Mouse (Mus musculus) CH12.LX (cell line): ENCODE data around the gene Osgep. TPM values are rescaled to one million over a fixed set of nuclear protein-coding genes. Genes with fewer than 3 reads are reported as not detected.

Source experiments
- DNase-seq: peaks from one replicate; pipeline ENCODE4 v3.0.0-alpha.2; 2013; ENCODE audit errors: extremely low read depth
- H3K27ac ChIP-seq: 2 replicates; pipeline ENCODE4 v1.5.1; 2012; ENCODE audit warnings: low read depth, mild to moderate bottlenecking, control low read depth, moderate library complexity; ENCODE audit not compliant: insufficient read depth
- H3K27me3 ChIP-seq: replicated peaks from 2 replicates; pipeline ENCODE3; 2012; ENCODE audit warnings: inconsistent platforms
- H3K36me3 ChIP-seq, 2 experiments: replicated peaks in 1 of 2; 2 replicates each; pipeline versions ENCODE3 to v1.6.1; 2012; ENCODE audit warnings: inconsistent platforms in 1 of 2, low read length in 1 of 2, mild to moderate bottlenecking in 1 of 2, mixed read lengths in 1 of 2, moderate library complexity in 1 of 2; ENCODE audit not compliant: control insufficient read depth in 1 of 2, insufficient read depth in 1 of 2
- H3K4me1 ChIP-seq, 2 experiments: 2 replicates each; pipeline ENCODE4 v1.6.1; 2012; ENCODE audit warnings: inconsistent platforms in 1 of 2, moderate library complexity in 1 of 2; ENCODE audit not compliant: insufficient read depth in 2 of 2, control insufficient read depth in 1 of 2
- H3K4me2 ChIP-seq: 2 replicates; pipeline ENCODE4 v1.6.1; 2012; ENCODE audit warnings: low read depth, mild to moderate bottlenecking, control low read depth; ENCODE audit not compliant: poor library complexity, insufficient read depth, severe bottlenecking
- H3K4me3 ChIP-seq, 3 experiments: fragments of 150-350 bp in 1 of 3; sonication (generic) in 1 of 3; replicated peaks in 1 of 3; 2 replicates each; pipeline versions ENCODE3 to v1.5.1; 2011 to 2012; ENCODE audit warnings: low read depth in 2 of 3, low read length in 2 of 3, mild to moderate bottlenecking in 2 of 3, moderate library complexity in 2 of 3, control low read depth in 1 of 3, improper control_type of control experiment in 1 of 3, inconsistent platforms in 1 of 3, mixed read lengths in 1 of 3; ENCODE audit not compliant: poor library complexity in 1 of 3
- H3K79me2 ChIP-seq: replicated peaks from 2 replicates; pipeline ENCODE4 v1.6.1; 2012; ENCODE audit warnings: mild to moderate bottlenecking, moderate library complexity; ENCODE audit not compliant: control insufficient read depth, poor library complexity, insufficient read depth, severe bottlenecking; ENCODE audit errors: extremely low read depth
- H3K9ac ChIP-seq: 2 replicates; pipeline ENCODE4 v1.6.1; 2012; ENCODE audit warnings: low read depth, mild to moderate bottlenecking, control low read depth, moderate library complexity; ENCODE audit not compliant: insufficient read depth
- H3K9me3 ChIP-seq: replicated peaks from 2 replicates; pipeline ENCODE3; 2012; ENCODE audit warnings: low read length, inconsistent platforms, mixed read lengths
- CHD2 ChIP-seq: IDR thresholded peaks from 2 replicates; pipeline ENCODE4 v1.6.1; 2011; ENCODE audit warnings: low read length, improper control_type of control experiment
- CTCF ChIP-seq, 2 experiments: IDR thresholded peaks in 1 of 2; conservative IDR thresholded peaks in 1 of 2; 2 replicates each; pipeline ENCODE4 v1.5.1; 2011 to 2012; ENCODE audit warnings: low read depth in 2 of 2, low read length in 2 of 2, improper control_type of control experiment in 1 of 2, inconsistent platforms in 1 of 2, mild to moderate bottlenecking in 1 of 2, moderate library complexity in 1 of 2
- JUN ChIP-seq: IDR thresholded peaks from 2 replicates; pipeline ENCODE4 v1.6.1; 2011; ENCODE audit warnings: low read depth, mild to moderate bottlenecking, low read length, improper control_type of control experiment, moderate library complexity; ENCODE audit not compliant: insufficient read depth
- JUND ChIP-seq: conservative IDR thresholded peaks from 2 replicates; pipeline ENCODE4 v1.6.1; 2011; ENCODE audit warnings: low read depth, low read length, improper control_type of control experiment
- KAT2A ChIP-seq: IDR thresholded peaks from 2 replicates; pipeline ENCODE4 v1.6.1; 2012; ENCODE audit warnings: low read length, improper control_type of control experiment, inconsistent platforms; ENCODE audit not compliant: insufficient replicate concordance
- MXI1 ChIP-seq: IDR thresholded peaks from 2 replicates; pipeline ENCODE4 v1.6.1; 2011; ENCODE audit warnings: mild to moderate bottlenecking, low read depth, low read length, improper control_type of control experiment
- NELFE ChIP-seq: IDR thresholded peaks from 2 replicates; pipeline ENCODE4 v1.6.1; 2011; ENCODE audit warnings: low read depth, low read length, improper control_type of control experiment
- PAX5 ChIP-seq: IDR thresholded peaks from 2 replicates; pipeline ENCODE4 v1.6.1; 2012; ENCODE audit warnings: low read length, inconsistent platforms, mixed read lengths
- POLR2A ChIP-seq: IDR thresholded peaks from 2 replicates; pipeline ENCODE4 v1.6.1; 2011; ENCODE audit warnings: low read depth, mild to moderate bottlenecking, improper control_type of control experiment, low read length
- RAD21 ChIP-seq: IDR thresholded peaks from 2 replicates; pipeline ENCODE4 v1.6.1; 2011; ENCODE audit warnings: low read depth, mild to moderate bottlenecking, low read length, improper control_type of control experiment, moderate library complexity
- SMC3 ChIP-seq: IDR thresholded peaks from 2 replicates; pipeline ENCODE4 v1.6.1; 2011; ENCODE audit warnings: low read depth, low read length, improper control_type of control experiment
- TBP ChIP-seq: conservative IDR thresholded peaks from 2 replicates; pipeline ENCODE4 v1.6.1; 2011; ENCODE audit warnings: low read depth, low read length, improper control_type of control experiment
- ZC3H11A ChIP-seq: IDR thresholded peaks from 2 replicates; pipeline ENCODE4 v1.6.1; 2012; ENCODE audit warnings: low read depth, mild to moderate bottlenecking, inconsistent platforms, low read length, improper control_type of control experiment
- ZKSCAN1 ChIP-seq: IDR thresholded peaks from 2 replicates; pipeline ENCODE4 v1.6.1; 2012; ENCODE audit warnings: low read depth, inconsistent platforms, low read length, improper control_type of control experiment, borderline replicate concordance
- ZMIZ1 ChIP-seq: IDR thresholded peaks from 2 replicates; pipeline ENCODE4 v1.6.1; 2012; ENCODE audit warnings: low read depth, mild to moderate bottlenecking, inconsistent platforms, low read length, improper control_type of control experiment
- dilution Hi-C: fragments of 300-500 bp; cut with MboI; formaldehyde crosslinking; loops from 2 replicates; pipeline ENCODE4 v1.14.3; 2020; ENCODE audit warnings: low sequenced_read_pairs; ENCODE audit not compliant: extremely low pct_unique_long_range_greater_than_20kb, extremely low pct_ligation_motif_present
- in situ Hi-C: fragments of 300-500 bp; cut with MboI; formaldehyde crosslinking; loops from 3 replicates; pipeline ENCODE4 v1.14.3; 2019; ENCODE audit warnings: low sequenced_read_pairs, low pct_ligation_motif_present, low pct_unique_long_range_greater_than_20kb, mixed read lengths
- polyA plus RNA-seq: library from polyadenylated mRNA; unstranded; fragments of >175 nt; gene quantifications from 2 replicates; pipeline ENCODE4 v1.2.1, GENCODE M21; 2012; ENCODE audit warnings: low read depth; ENCODE audit not compliant: insufficient read length
- total RNA-seq, 2 experiments: library from RNA; depleted of rRNA; stranded (reverse); fragments of 300-350 nt in 1 of 2; fragments of >200 nt in 1 of 2; gene quantifications; 2 replicates each; pipeline ENCODE4 v1.2.3; 2012 to 2014

Gene Osgep
- total and polyA plus RNA-seq, 3 experiments = 41.7 to 88.7 (median 48.4) TPM

- no peaks in the 10 kb centered on the region; the same call in 1 of the 2 replicates for H3K79me2 ChIP-seq
- TF ChIP-seq POLR2A = no peak
- TF ChIP-seq SMC3 = no peak
- no peak for TF ChIP-seq ZKSCAN1
- no peak for TF ChIP-seq PAX5
- no peak for TF ChIP-seq JUN
- no peak for TF ChIP-seq ZC3H11A
- no peak for TF ChIP-seq ZMIZ1
- no peak for TF ChIP-seq CTCF (conservative IDR thresholded peaks at IDR 0.05 in 1 of 2, IDR thresholded peaks at IDR 0.05 in 1 of 2; ENCODE audit: low read depth in 2 of 2, low read length in 2 of 2)
- H3K4me3 ChIP-seq = no peak overlapping the region
- H3K4me2 ChIP-seq = no peak overlapping the region
- no peak for DNase-seq
- H3K4me1 ChIP-seq = peaks cover 0 to 8% of the 10 kb centered on the region in 2 experiments; a peak in 2 of 4 replicates
- no peaks in the 10 kb centered on the region for H3K27me3 ChIP-seq
- dilution Hi-C loops = no loop called here
- no peak overlapping the region for H3K27ac ChIP-seq
- H3K36me3 ChIP-seq = peaks cover 0 to 13% of the 10 kb centered on the region in 2 experiments
- in situ Hi-C loops = no loop called here
- no peak overlapping the region for H3K9ac ChIP-seq
- H3K9me3 ChIP-seq = no peaks in the 10 kb centered on the region
Observed at GRCm38 (mm10) chr14:50875175-50875574, 49.5 kb downstream of the Osgep start.

DNA sequence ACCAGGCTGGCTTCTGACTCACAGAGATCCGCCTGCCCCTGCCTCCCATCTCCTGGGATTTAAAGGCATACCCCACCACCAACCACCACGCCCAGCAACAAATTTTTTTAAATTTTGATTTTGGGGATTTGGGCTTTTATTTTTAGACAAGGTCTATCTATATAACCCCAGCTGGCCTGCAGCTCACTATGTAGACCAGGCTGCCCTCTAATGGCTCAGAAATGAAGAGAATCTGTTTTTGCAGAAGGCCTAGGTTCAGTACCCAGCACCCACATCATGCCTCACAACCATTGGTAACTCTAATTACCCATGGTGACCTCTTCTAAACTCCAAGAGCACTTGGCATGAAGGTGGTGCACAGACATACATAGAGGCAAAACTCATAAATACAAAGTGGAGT lies 53.4 kb downstream of the Osgep start:
- peak; percentile 59 for DNase-seq
- H3K4me3 ChIP-seq = peak overlapping the region in 1 of 3 experiments; percentile 74
- no peaks in the 10 kb centered on the region; the same call in 1 of the 2 replicates for H3K79me2 ChIP-seq
- no peak overlapping the region for H3K27ac ChIP-seq
- H3K36me3 ChIP-seq = peaks cover 4 to 21% of the 10 kb centered on the region in 2 experiments
- in situ Hi-C loops = no loop called here
- peaks cover 0 to 16% of the 10 kb centered on the region in 2 experiments; a peak in 2 of 4 replicates for H3K4me1 ChIP-seq
- H3K27me3 ChIP-seq = no peaks in the 10 kb centered on the region
- TF ChIP-seq KAT2A (no peak), SMC3 (peak; percentile 43), TBP (0 out of 2 replicates have a peak, but pooled peaks have one; percentile 30), NELFE (no peak), RAD21 (peak; percentile 50), CTCF (conservative IDR thresholded peaks at IDR 0.05 in 1 of 2, IDR thresholded peaks at IDR 0.05 in 1 of 2; ENCODE audit: low read depth in 2 of 2, low read length in 2 of 2) (peak in 1 of 2 experiments; percentile 62; a peak in 2 of 4 replicates), JUND (no peak)
- H3K9me3 ChIP-seq = no peaks in the 10 kb centered on the region
- dilution Hi-C loops = no loop called here
- peak overlapping the region; percentile 92 for H3K9ac ChIP-seq
- H3K4me2 ChIP-seq = peak overlapping the region; percentile 77; the same call in 1 of the 2 replicates

- TF ChIP-seq CHD2 = no peak
- 0 out of 2 replicates have a peak, but pooled peaks have one; percentile 10 for TF ChIP-seq MXI1
- no peak for DNase-seq
- Histone ChIP-seq H3K79me2 (no peaks in the 10 kb centered on the region; the same call in 1 of the 2 replicates), H3K4me2 (peak overlapping the region; percentile 77), H3K9me3 (no peaks in the 10 kb centered on the region), H3K4me1 (peaks cover 0 to 19% of the 10 kb centered on the region in 2 experiments; a peak in 2 of 4 replicates), H3K27me3 (no peaks in the 10 kb centered on the region), H3K9ac (peak overlapping the region; percentile 92), H3K27ac (peak overlapping the region; percentile 65), H3K4me3 (peak overlapping the region; percentile 74 to 97 (median 80)), H3K36me3 (peaks cover 7 to 26% of the 10 kb centered on the region in 2 experiments)
- in situ Hi-C loops (no loop called here), dilution Hi-C loops (no loop called here)
Observed at GRCm38 (mm10) chr14:50870805-50871143, 53.9 kb downstream of the Osgep start.
